Mouse (Mus musculus): Measurements from ENCODE around the gene Helt.
"Not testable (repeated sequence)": the region's sequence is repeated elsewhere in the genome, so short reads cannot be mapped to it uniquely, and the experiment has no call there.

The Helt gene

DNA sequence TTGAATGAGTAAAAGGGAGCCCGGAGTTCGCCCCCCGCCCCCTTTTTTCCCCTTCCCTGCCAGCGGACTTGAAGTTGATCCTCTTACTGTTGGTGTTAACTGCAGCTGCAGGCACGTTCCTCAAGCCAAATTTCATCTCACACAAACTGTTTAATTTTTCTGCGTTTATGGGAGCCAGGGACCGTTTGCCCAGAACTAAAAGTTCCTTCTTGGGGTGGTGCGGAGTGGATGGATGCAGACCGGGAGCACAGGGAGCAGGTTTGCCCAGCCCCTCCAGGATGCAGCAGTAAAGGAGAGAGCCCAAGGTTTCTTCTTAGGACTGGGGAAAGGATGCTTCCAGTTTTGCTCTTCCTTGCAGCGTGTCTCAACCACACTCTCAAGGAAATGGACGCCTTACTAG, 2.1 kb upstream of the Helt start:
- DNase-seq (ENCODE audit: low spot score), result no peak

DNA sequence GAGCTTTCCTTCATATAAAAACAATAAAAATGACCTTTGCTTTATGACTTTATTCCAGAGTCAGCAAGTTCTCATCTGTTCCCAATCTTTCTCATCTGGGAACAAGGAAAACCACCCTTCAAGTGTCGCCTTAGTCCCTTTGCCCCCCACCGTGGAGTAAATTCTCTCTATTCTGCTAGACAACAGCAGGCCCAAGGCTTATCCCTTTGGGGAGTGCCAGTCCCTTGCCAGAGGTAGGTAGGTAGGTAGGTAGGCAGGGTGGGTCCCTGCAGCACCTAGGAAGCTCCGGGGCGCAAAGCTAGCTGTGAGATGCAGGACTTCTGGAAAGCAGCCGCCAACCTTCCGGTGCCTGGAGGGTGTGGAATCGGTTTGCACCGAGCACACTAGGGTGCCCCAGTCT, 1.5 kb upstream of the Helt start:
- DNase-seq (ENCODE audit: low spot score), result no peak

DNA sequence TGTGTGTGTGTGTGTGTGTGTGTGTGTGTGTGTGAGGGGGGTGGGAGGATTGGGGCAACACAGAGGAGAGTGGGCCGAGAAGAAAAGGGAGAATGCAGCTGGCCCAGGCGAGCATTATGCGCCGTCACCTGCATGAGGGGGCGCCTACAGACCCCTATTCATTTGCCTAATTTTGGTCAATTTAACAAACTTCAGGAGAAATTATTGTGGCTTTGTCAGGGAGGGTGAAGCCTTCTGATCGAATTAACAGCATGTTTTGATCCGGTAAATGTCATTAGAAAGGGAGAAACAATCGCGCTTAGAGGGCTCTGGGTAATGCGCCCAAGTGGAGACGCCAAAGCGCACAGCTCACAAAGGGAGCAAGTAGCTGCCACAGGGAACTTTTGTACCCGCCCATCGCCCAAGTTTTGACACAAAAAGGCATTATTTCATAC, 647 bp upstream of the Helt start:
- no peak for DNase-seq (ENCODE audit: low spot score)

DNA sequence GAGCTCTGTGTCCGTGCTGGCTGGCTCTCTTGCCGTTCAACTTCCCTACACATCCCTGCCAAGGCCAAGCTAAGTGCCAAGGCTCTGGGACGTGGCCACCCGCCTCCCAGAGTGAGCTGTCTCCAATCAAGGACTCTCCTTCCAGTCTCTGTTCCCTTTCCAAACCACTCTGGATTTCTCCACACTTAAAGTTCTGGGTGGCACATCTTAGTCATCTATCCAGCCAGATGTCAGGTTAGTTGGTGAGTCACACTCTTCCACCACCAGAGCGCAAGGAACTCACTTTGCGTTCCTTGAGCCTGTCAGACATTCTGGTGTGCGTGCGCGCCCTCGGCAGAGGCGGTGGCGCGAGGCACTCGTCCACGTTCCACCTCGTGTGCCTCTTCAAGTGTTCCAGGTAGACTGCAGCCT, 725 bp downstream of the Helt start:
- DNase-seq (ENCODE audit: low spot score), result no peak

DNA sequence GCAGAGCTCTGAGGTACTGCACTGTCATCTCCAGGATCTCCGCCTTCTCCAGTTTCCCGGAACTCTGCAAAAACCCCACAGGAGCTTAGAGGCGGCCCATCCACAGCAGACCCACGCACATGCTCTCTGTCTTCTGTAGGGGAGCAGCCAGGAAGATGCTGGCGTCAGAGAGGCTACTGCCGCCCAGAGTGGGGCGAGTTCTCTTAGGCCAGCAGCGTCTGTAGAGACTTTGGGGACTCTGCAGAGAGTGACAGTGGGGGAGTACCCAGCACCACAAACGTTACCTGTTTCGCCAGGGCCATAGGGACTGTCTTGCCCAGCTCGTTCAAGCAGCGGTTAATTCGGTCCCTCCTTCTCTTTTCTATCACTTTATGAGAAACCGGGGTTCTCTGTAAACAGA, 1.3 kb downstream of the Helt start:
- DNase-seq (ENCODE audit: low spot score), result no peak

DNA sequence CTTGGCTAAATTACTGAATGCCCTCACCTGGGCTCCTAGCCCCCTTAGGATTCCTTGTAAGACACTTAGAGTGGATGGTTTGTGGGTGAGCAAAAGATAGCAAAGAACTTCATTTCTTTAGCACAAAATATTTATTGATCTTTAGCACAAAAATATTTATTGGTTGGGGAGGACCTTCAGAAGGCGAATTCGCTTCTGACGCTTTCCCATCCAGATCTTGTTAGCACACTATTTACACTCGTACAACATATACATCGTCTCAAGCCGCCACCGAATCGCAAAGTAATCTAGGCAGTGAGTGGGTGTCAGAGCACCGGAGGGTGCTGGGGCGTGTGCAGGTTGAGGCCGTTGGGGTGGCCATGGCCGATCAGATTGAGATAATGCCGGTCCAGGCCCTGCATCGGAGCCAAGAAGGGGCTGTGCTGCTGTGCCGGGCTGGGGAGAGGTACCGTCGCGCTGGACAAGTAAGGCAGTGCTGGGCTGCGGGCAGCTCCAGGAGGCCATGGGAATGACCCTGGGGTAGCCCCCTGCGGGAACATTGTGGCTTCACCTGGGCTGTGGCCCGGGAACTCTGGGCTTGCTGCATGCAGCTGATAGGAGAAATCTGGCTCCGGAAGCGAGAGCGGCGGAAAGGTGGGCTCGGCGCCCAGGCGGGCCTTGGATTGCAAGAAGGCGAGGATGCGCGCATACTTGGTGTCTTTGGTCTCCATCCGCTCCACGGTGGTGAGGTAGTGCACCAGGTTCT, 2.4 kb downstream of the Helt start:
- DNase-seq (ENCODE audit: low spot score), result peak; percentile 48

DNA sequence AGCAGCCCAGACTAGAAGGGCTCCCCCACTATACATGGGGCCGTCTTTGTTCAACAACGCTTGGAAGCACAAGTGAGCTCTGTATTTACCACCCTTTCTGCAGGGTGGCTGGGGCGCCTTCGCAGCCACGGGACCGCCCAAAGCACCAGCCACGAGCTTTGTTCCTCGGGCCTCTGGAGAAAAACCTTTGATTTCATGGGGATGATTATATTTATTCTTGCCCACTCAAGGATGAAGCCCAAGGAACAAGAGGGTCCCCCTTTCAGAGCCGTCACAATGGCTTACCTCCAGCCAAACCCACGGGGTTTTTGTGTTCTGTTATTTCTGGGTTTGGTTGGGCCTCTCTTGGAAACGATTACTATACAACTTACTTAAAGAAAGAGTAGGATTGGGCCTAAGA, 5.2 kb downstream of the Helt start:
- DNase-seq (ENCODE audit: low spot score), result no peak

DNA sequence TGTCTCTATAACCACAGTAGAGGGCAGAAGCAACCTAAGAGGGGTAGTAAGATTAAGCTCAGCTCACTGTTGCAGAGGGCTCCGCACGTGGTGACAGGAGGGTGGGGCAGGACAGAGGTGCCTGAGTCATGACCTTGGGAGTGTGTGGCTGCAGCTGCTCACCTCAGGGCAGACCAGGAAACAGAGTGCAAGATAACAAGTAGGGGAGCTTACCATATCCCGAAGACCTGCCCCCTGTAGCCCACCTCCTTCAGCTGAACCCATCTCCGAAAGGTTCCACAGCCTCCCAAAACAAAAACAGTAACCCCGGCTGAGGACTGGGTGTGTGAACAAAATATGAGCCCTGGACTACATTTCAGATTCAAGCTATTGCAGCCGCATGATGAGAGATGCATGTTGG, 6.5 kb downstream of the Helt start:
- no peak for DNase-seq (ENCODE audit: low spot score)

DNA sequence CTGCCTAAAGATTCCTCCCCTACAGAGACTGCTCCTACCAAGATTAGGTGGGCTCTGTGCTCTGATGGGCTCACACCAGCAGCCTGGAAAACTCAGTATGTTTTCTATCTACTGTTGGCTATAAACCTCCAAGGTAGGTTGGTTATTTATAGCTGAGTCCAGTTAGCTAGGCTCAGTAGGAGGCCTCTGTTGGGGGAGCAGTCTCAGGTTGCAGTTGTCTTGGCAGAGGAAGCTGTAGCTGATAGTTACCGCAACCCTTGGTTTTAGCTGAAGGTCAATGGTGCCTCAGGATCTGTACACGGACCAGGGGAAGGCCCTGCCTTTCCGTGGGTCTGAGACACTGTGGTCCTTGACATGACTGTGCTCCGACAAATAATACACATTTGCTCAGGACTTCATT, 8.5 kb downstream of the Helt start:
- no peak for DNase-seq (ENCODE audit: low spot score)

DNA sequence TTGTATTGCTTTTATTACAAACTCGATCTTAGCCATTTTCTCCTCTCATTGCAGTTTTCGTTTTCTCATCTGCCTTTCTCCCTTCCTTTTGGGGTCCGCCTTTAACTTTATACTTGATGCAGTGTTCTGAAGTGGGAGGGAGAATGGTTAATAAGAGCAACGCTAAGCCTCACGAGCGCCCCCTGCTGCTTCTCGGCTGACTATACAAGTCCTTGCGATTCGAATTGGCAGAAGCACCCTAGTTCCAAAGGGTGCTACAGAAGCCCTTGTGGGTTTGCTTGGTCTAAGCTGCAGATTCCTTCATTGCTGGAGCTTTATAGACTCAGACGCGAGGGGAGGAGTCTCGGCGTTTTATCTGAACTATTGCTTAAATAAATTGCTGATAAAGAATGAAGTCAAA, 12.9 kb downstream of the Helt start:
- peak; percentile 87 for DNase-seq (ENCODE audit: low spot score)

DNA sequence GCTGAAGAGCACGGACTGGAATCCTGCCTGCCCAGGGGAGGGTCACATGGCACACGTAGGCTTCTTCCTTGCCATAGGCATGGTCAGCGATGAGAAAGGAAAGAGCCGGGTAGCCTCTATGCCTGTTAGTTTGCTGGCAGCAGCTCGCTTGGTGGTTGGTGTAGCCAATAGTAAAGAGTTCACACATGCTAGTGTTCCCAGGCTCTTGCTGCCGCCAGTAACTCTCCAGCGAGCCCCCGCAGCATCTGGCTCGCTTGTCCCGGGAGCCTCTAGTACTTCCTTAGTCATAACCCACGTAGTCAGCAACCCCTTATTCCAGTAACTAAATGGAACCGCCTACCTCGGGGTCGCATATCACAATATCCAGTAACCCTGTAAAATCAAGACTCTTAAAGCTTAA, 17.5 kb downstream of the Helt start:
- no peak for DNase-seq (ENCODE audit: low spot score)

DNA sequence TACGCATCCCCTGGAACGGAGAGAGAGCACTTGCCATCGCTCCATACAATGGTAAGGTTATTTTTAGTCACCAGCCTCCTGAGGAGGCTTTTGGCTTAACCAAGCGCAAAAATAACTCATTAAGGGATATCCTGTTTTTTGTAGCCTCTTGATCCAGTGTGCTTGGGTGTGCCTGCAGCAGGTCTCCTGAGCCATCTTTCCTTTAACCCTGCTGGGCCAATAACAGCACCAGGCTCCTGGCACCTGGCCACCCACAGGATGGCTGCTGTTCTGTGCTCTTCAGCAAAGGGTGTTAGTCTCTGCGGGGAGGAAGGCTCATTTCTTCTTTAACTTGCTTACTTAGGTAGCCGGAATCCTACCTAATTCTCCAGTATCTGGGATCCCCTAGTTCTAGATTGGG, 23.7 kb downstream of the Helt start:
- no peak for DNase-seq (ENCODE audit: low spot score)

DNA sequence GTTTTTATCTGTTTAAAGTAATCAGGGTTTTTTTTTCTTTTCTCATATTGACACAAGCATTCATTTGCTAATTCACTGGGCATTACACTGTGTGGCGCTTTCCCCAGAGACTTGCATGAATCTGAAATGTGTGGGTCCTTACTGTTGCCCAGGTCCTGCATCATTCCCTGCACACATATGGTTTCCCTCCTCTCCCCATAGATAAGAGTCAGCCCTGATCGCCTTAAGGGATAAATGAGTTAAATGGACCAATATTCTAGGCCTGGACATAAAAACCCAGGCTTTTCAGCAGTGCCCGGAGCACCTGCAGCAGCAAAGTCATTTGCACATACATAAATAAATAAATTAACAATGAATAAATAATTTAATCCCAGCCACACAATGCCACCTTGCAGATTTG, 24.3 kb downstream of the Helt start:
- no peak for DNase-seq (ENCODE audit: low spot score)

DNA sequence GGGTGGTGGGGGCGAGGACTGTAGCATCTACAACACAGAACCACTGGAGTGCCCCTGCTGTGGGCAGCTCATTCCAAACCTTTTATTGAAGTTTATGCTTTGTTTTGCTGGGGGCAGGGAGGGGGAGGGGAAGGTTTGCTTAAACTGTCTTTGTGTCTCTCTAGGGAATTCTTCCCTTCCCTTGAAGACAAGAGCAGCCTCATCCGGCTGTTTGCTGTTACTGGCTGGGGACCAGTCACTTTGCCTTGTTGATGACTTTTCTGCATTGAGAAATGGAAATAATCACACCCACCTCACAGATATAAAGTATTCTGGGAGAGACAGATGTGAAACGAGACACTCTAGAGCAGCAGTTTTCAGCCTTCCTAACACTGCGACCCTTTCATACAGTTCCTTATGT, 27.7 kb downstream of the Helt start:
- DNase-seq (ENCODE audit: low spot score), result no peak

DNA sequence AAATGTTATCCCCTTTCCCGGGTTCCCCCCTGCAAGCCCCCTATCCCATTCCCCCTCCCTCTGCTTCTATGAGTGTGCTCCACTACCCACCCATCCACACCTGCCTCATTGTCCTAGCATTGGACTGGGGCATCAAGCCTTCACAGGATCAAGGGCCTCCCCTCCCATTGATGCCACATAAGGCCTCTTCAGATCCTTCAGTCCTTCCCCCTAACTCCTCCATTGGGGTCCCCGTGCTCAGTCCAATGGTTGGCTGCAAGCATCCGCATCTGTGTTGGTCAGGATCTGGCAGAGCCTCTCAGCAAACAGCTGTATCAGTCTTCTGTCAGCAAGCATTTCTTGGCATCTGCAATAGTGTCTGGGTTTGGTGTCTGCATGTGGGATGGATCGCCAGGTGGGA, 30.3 kb downstream of the Helt start:
- DNase-seq (ENCODE audit: low spot score), result not testable (repeated sequence)

DNA sequence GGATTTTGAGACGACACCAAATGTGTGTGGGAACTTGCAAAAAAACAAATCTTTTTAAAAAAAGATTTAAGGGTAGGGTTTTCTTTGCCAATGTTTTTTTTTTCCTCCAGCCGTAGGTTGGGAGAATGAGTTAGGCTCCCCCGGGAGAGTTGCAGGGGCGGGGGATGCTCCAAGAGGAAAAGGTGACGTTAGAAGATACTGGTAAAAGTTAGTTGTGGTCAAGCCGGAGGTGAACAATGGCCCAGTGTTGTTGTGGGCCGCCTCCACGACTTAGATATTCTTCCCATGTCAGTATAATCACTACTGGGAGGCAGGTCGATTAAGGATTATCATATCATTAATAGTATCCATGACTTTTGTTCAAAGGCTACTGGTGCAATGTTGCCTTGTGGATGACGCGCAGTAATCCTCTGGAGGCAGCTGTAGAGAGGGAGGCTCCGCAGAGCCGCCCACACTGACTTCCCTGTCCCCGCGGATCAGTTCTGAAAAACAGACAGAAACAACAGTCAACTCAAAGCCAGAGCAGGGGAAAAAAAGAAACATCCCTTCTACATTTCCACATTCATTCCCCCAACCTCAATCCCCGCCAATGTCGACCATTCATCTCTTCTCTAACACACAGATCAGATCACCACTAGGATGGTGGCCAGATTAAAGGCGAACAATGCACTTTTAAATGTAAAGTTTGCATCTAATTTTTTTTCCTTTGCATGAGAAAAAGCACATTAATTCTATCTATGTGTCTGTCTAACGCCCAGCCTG, 36.4 kb downstream of the Helt start:
- DNase-seq (ENCODE audit: low spot score), result no peak

DNA sequence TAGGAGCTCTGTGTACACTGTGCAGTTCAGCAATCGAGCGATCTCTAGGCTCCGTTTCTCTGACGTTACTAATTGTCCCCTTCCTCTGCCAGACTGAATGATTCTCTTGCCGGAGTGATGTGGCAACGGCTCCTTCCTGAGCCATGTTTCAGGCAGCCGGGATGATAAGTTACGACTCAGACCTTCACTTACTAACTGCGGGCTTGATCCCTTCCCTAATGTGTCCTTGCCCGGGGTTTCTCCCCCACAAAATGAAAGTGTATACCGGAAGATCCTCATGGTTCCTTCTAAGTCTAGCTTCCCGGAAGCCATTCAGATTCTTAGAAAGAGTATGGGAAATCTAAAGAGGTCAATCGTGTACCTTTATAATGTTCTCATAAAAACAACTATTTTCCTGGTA, 42.0 kb downstream of the Helt start:
- no peak for DNase-seq (ENCODE audit: low spot score)

DNA sequence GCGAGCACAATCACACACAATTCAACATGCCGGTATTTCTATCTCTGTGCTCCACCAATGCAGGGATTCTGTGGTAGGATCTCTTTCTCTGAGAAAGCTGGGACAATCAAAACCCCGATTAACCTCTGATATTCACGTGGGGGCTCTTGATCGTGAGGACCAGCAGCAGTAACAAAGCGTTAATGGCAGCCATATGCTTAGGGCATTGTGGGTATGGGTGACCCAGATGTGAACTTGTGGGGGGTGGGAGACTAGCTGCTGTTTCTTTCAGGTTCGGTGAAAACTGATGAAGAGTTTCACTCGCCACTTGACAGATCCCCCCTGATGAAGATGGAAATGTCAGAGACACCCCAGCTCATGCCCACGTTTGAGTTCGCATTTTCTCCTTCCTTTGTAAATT, 42.9 kb downstream of the Helt start:
- no peak for DNase-seq (ENCODE audit: low spot score)

DNA sequence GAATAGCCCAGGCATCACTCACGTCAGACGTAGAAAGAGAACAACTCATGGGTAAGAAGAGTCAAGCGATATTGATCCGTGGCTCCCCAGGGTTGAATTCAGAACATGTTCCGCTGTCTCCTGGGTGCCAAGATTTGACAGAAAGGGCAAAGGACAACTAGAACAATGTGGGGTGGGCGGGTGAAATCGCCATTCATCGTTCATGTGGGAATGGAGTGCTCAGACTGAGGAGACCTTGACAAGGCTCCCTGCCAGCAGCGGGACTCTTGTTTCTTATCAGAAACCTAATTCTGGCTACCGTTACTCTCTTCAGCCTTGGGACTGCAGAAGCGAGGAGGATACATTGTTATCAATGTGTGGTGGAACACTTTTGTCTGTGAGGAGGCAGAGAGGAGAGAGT, 48.1 kb downstream of the Helt start:
- peak; percentile 80 for DNase-seq (ENCODE audit: low spot score)

DNA sequence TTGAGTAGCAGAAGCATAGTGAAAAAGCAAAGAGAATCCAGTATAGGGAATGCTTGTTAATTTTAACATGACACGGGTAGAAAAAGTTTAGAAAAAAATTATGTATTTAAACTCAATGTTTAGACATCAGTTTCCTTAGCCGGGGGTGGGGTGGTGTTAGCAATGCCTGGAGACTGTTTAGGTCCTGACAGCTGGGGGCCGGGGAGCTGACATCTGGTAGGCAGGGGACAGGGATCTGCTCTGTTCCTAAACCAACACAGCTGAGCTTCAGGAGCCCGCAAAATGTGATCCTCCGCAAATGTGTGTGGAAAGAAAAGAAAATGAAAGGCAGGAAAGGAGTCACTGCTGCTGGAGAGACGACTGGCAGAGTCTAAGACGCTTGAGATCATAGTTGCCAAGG, 51.5 kb downstream of the Helt start:
- no peak for DNase-seq (ENCODE audit: low spot score)
